Mouse (Mus musculus) G1E-ER4 (cell line): ENCODE results near the gene Cep128. TPM values are rescaled to one million over a fixed set of nuclear protein-coding genes. Genes with fewer than 3 reads are reported as not detected.

Source experiments
- GATA1 ChIP-seq: IDR thresholded peaks from one replicate; pipeline ENCODE4 v1.8.0; 2012; ENCODE audit warnings: low read length, inconsistent platforms
- polyA plus RNA-seq: library from polyadenylated mRNA; stranded (reverse); fragments of >175 nt; gene quantifications from 2 replicates; pipeline ENCODE4 v1.2.3, GENCODE M21; 2012

Cep128 gene
- polyA plus RNA-seq, 1 experiment, result 5.6 TPM

GRCm38 (mm10) chr12:90987259-90987658 is 396.9 kb downstream of the Cep128 start:
- no peak for TF ChIP-seq GATA1

GRCm38 (mm10) chr12:90982018-90982417 is 402.2 kb downstream of the Cep128 start:
- TF ChIP-seq GATA1, result no peak

- no peak for TF ChIP-seq GATA1
These were observed 408.8 kb downstream of the Cep128 start for GRCm38 (mm10) chr12:90975429-90975828.

GRCm38 (mm10) chr12:90971156-90971555 is 413.1 kb downstream of the Cep128 start:
- TF ChIP-seq GATA1, result no peak

GRCm38 (mm10) chr12:90961386-90962017 is 422.7 kb downstream of the Cep128 start:
- no peak for TF ChIP-seq GATA1

GRCm38 (mm10) chr12:90954740-90955473 is 429.3 kb downstream of the Cep128 start:
- no peak for TF ChIP-seq GATA1

Other genes with a start within 250 kb of the Cep128 start
- not detected in 2 replicates for gene Tshr, start 154 bp upstream of the Cep128 start, polyA plus RNA-seq
- gene Gtf2a1, start 206.1 kb upstream of the Cep128 start, polyA plus RNA-seq, result 8.0 and 10.1 TPM in 2 replicates